Mouse (Mus musculus) spleen, adult 2 months (tissue): ENCODE measurements around the gene Gmeb2.

Experiments used
- CTCF ChIP-seq: fragments of 200-500 bp; IDR thresholded peaks from 2 replicates; pipeline ENCODE4 v1.5.1; 2011; ENCODE audit warnings: mild to moderate bottlenecking, inconsistent platforms; ENCODE audit not compliant: insufficient read depth, insufficient read length, insufficient replicate concordance; ENCODE audit errors: extremely low read depth
- POLR2A ChIP-seq: fragments of 200-500 bp; IDR thresholded peaks from 2 replicates; pipeline ENCODE4 v1.6.1; 2011; ENCODE audit warnings: low read depth, low read length, inconsistent platforms

DNA sequence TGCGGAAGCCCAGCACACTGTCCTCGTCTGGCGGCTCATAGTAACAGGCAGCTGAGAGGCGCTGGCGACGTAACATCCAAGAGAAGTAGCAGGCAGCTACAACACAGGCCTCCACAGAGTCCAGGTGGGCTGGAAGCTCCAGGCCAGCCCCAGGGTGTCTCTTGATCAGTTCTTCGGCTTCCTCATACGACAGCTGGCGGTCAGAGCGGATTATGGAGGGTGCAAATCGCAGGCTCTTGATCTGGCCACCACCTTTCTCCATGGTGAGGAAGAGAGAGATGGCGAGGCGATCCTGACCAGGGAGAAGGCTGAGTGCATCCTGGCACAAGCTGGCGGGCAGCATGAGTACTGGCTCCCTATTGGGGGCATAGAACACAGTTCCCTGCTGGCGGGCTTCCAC, 54.4 kb downstream of the Gmeb2 start:
- no peak for TF ChIP-seq CTCF
- TF ChIP-seq POLR2A: no peak
